Mouse (Mus musculus): ENCODE data around the gene Mgat5. TPM values are rescaled to one million over a fixed set of nuclear protein-coding genes. Genes with fewer than 3 reads are reported as not detected.
A peak's percentile ranks its signal among the peaks of the same experiment; 100 is the strongest.

Mgat5 gene
- polyA plus RNA-seq, 1 experiment = 12.7 TPM

DNA sequence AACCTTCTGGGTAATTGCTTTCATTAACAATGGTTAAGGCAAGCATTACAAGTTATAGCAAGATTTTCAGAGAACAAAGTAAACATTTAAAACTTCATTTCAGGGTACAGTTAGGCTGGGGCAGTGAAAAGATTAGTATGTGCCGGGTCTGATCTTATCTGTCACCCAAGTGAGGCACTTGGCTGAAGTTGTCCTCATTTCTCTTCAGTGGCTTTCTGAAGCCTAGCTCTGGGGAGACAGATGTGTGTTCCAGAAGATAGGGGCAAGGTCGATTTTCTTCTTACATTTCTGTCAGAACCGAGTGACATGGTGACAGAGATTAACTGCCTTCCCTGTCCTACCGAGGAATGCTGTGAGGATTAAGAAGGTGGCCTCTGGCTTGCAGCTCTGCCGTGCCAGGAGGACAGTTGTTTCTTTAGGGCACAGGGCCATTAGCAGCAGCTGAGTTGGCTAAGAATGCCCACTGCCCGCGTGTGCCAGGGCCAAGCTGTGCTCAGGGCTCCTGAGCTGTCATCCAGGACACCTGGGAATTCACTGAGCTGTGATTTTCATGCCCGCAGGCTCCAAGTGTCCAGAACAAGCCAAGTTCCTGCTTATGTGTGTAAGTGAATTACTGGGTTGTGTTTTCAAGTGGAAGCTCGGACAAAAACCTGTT, 134.1 kb downstream of the Mgat5 start:
- no peak for DNase-seq (ENCODE audit: low spot score)

GRCm38 (mm10) chr1:127340296-127340695, 135.5 kb downstream of the Mgat5 start:
- no peak for DNase-seq (ENCODE audit: low spot score)

DNA sequence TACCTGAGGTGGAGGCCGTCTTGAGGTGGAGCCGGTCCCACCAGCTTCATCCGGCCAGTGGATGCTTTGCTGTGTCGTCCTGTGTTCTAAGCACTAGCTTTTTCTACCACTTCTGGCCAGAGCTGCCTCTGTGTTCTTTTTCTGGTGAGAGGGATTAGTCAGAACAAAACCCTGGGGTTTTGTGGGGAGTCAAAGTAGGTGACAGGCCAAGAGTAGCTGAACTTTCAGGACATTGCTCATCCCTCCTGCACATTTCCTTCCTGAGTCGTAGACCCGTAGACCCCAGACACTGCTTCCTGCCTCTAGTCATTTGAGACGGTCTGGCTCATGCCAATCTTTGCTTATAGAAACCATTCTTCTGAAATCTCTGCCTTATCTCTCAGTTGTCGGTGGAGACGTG, 140.1 kb downstream of the Mgat5 start:
- no peak for DNase-seq (ENCODE audit: low spot score)

DNA sequence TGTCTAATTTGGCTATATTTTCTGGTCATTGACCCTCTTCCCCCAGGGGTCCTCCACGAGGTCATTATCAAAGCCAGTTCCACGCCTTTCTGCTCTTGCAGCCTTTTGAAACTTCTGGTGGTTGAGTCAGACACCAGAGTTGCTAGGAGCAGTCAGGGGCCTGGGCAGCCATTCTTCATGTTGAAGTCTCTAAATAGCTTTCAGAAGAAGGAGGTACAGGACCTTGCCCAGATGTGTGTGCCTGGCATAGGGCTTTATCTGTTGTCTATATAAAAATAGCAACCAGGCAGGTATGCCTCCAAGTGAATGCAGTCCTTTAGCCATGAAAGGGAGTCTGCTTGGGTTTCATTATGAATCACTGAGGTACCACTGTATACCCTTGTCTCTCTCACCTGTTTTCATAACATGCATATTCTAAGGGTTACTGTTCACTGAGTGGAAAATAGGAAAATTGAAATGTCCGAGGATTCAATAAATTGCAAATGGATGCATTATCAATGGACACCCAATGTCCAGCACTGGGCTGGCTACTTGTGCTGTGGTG, 141.9 kb downstream of the Mgat5 start:
- DNase-seq (ENCODE audit: low spot score) = no peak

GRCm38 (mm10) chr1:127347878-127348620, 143.2 kb downstream of the Mgat5 start:
- DNase-seq (ENCODE audit: low spot score) = no peak

DNA sequence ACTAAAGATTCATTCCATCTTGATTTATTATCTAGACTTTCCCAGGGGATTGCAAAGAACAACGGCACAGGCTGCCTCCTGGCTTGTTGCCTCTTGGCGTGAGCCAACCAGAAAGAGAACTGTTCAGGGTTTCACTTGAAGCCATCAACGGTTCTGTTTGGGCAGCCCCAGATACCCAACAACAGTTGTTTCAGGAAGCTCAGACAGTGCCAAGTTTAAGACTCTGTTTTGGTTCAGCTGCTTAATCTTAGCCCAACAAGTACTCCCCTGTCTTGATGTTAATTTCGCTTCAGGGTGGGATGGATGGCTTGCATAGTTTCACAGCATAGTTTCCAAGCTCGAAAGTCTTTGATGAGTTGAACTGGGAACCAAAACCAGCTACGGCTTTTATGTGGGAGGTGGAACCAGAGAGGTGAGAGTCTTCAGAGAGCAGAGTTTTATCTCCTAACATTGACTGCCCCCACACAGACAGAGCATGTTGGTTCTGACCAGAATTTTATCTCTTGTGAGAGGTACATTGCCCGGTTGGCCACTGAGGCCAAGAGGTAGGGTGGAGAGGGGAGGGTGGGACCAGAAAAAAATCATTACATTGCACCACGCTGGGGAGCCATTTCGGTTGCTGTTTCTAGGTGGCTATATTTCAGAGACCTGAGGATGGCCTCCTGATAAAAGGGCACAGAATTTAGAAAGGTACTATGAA, 144.0 kb downstream of the Mgat5 start:
- no peak for DNase-seq (ENCODE audit: low spot score)

DNA sequence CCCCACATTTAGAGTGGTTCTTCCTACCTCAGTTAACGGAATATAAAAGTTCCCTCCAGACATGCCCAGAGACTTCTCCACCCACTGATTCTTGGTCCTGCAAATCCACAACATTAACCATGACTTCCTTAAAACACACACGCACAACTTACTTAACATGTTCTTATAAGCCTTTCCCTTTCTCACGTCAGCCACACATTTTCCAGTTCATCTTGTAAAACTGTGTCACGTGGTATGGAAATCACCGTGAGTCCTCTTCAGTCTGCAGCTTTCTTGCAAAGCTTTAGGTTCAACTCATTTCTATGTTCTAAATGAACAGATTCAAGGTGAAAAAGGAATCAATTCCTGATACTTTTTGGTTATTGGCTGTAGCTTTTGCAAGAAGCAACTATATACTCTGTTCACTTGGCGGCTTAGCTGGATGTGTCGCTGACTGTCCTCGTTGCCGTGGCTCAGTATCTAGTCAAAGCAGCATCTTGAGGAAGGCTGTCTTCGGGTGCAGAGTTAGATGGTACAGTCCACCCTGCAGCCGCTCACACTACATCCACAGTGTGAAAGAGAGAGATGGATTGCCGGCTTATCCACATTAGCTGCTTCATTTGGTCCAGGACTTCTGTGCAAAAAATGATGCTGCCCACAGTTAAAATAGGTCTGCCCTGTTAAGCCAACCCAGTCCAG, 146.7 kb downstream of the Mgat5 start:
- DNase-seq (ENCODE audit: low spot score) = no peak

DNA sequence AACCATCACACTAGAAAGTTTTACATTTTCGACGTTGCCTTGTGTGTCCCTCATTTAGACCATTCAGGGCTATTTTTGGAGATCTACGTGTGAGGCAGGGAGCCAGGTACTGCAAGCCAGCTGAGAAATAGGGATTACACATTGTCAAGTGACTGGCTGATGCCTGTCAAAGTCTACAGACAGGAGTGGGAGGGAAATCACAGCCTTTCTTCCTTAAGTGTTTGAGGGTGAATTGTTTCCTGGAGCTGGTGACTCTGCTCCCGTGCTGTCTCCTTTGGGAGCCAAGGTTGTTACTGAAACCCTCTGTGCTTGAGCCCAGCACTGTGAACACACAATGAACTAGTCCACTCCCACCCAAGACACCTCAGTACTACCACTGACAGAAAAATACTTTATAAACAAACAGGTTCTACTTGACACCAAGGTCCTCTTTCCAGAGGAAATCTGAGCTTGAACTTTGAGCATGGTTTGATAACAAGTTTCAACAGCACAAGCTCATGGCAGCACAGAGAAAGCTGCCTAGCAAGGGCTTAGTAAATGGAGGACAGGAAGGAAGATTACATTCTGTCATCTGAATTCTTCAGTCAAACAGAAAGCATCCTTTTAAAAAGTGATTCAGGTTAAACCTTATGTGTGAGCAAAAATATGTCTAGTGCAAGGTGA, 147.4 kb downstream of the Mgat5 start:
- DNase-seq (ENCODE audit: low spot score) = peak; percentile 17

DNA sequence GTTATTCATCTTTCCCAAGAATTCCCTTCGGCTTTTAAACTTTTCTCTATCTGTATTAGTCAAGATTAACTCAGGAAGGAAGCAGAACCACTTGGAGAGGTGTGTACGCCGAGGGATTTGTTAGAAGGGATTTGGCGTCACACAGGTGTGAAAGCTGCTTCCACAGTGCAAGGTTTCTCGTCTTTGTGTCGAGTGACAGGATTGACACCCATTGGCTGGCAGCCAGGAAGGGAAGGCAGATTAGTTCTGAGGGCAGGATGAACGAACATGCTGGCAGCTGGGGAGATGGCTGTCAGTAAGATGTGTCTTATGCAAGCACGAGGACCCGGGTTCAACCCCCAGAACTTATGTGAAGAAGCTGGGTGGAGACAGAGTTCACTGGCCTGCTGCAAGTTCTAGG, 148.6 kb downstream of the Mgat5 start:
- DNase-seq (ENCODE audit: low spot score) = peak; percentile 20

- no peak for DNase-seq (ENCODE audit: low spot score)
Observed at GRCm38 (mm10) chr1:127354152-127354551, 149.3 kb downstream of the Mgat5 start.

DNA sequence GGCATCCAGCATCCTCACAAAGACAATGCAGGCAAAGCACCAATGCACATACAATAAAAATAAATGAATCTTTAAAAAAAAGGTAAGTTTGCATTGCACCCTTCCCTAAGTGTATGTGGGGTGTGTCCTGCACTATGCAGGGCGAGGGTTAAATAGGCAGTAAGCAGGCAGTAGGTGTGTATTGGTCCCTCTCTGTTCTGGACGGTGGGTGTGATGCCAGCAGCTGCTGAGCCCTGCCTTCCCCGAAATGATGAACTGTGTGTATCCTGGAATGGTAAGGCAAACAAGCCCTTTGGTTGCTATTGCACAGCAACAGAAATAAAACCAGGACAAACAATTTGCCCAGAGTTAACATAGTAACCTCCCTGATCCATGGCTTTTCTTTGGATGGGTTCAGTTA, 150.2 kb downstream of the Mgat5 start:
- DNase-seq (ENCODE audit: low spot score) = no peak

GRCm38 (mm10) chr1:127363638-127364037, 158.8 kb downstream of the Mgat5 start:
- no peak for DNase-seq (ENCODE audit: low spot score)

GRCm38 (mm10) chr1:127365706-127366105, 160.9 kb downstream of the Mgat5 start:
- DNase-seq (ENCODE audit: low spot score) = no peak

DNA sequence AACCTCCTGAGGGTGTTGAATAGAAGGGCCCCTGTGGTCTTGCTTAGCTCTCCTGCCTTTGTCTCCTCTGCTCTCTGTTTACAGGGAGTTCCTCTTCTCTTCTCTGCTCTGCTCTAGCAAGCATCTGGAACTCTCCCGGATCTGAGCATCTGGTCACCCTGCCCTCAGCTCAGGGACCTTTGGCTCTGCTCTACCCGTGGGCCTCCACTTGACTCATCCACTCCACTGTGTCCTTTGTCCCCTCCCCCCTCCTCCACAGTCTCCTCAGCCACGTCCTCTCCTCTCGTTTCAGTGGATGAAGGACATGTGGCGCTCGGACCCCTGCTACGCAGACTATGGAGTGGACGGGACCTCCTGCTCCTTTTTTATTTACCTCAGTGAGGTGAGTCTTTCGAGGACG, 161.3 kb downstream of the Mgat5 start:
- DNase-seq (ENCODE audit: low spot score) = no peak

GRCm38 (mm10) chr1:127368513-127368912, 163.7 kb downstream of the Mgat5 start:
- DNase-seq (ENCODE audit: low spot score) = no peak

DNA sequence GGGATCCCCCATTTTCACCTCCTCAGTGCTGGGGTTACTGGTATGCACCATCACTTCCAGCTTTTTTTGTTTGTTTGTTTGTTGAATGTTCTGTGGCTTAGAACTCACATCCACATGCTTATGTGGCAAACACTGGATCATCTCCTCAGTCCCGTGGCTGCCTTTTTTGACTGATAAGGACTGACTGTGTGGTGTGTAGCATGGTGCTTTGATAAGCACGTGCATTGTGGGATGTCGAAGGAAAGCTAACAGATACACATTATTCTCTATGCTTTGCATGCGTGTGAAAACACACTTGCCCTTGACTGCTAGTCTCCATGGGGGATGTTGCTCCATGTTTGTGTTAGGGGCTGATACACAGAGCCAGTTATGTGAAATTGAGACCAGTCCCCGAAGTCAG, 164.7 kb downstream of the Mgat5 start:
- no peak for DNase-seq (ENCODE audit: low spot score)

GRCm38 (mm10) chr1:127372096-127372495, 167.3 kb downstream of the Mgat5 start:
- no peak for DNase-seq (ENCODE audit: low spot score)

- no peak for DNase-seq (ENCODE audit: low spot score)
Observed at GRCm38 (mm10) chr1:127373559-127373958, 168.7 kb downstream of the Mgat5 start.

DNA sequence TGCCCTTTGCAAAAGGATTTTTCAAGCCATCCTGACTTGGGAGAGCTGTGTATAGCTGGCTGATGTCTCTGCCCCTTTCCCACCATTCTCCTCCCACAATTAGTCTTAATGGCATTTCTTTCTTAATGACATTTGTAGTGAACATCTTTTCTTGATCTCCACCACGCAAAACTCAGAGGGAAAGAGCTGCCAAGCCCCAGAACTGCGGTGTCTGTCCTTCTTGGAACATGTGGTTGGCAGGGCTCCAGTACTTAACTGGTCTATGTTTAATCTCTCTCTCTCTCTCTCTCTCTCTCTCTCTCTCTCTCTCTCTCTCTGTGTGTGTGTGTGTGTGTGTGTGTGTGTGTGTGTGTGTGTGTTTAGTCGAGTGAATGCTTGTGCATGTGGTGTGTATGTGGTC, 169.3 kb downstream of the Mgat5 start:
- DNase-seq (ENCODE audit: low spot score) = no peak

DNA sequence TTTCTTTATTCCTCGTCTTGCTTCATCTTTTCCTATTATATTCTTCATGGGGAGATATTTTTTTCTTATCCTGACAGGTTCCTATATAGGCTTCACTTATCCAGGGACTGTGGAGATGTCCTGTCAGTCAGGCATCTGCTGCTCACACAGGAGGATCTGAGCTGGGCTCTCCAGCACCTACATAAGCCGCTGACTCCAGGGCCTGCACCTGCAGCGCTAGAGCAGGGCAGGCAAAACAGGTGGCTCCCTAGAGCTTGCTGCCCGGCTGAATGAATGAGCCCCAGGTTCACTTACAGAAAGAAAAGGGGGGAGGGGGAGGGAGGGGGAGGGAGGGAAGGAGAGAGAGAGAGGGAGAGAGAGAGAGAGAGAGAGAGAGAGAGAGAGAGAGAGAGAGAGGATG, 175.3 kb downstream of the Mgat5 start:
- no peak for DNase-seq (ENCODE audit: low spot score)

- DNase-seq (ENCODE audit: low spot score) = no peak
Observed at GRCm38 (mm10) chr1:127380749-127381501, 176.1 kb downstream of the Mgat5 start.

Measured in urinary bladder, adult 2 months (tissue).